Mouse (Mus musculus): ENCODE measurements around the gene Col16a1. TPM values are rescaled to one million over a fixed set of nuclear protein-coding genes. Genes with fewer than 3 reads are reported as not detected.

Gene Col16a1
- polyA plus RNA-seq (2015; fragmentation: Nextera tagmentation; extraction: Ambion mirVana): 26.6 and 37.7 TPM in 2 replicates

GRCm38 (mm10) chr4:130047331-130048202 lies at the start of gene Col16a1:
Gene Col16a1 (plus strand): TSS chr4:130047840.
- H3K4me1 ChIP-seq (ENCODE audit: control insufficient read depth, insufficient read depth, low read length): peaks cover 18% of the 10 kb centered on the region
- H3K27ac ChIP-seq (ENCODE audit: low read length): peak within 1 kb of the TSS; percentile 81
- H3K36me3 ChIP-seq (ENCODE audit: control insufficient read depth, insufficient read depth): no peaks in the 10 kb centered on the region
- peak; percentile 83 for ATAC-seq (replicated peaks; ENCODE audit: extremely low read depth, insufficient read depth, low FRiP score)
- H3K9ac ChIP-seq (ENCODE audit: low read length): peak within 1 kb of the TSS; percentile 82
- H3K4me3 ChIP-seq (ENCODE audit: low read length): peak within 1 kb of the TSS; percentile 58
- no peaks in the 10 kb centered on the region for H3K27me3 ChIP-seq (ENCODE audit: control insufficient read depth, insufficient read depth, low read length)
- 5% methylated on average over 46 of the region's 46 CpGs for WGBS
- no peaks in the 10 kb centered on the region for H3K9me3 ChIP-seq (replicated peaks; ENCODE audit: control insufficient read depth, low read length)
- H3K4me2 ChIP-seq (ENCODE audit: low read depth, low read length): peak within 1 kb of the TSS; percentile 88

- ATAC-seq (replicated peaks; ENCODE audit: extremely low read depth, insufficient read depth, low FRiP score): no peak
- Histone ChIP-seq H3K9ac (ENCODE audit: low read length) (no peak overlapping the region), H3K9me3 (replicated peaks; ENCODE audit: control insufficient read depth, low read length) (no peaks in the 10 kb centered on the region), H3K4me1 (ENCODE audit: control insufficient read depth, insufficient read depth, low read length) (peaks cover 7% of the 10 kb centered on the region), H3K36me3 (ENCODE audit: control insufficient read depth, insufficient read depth) (no peaks in the 10 kb centered on the region), H3K4me3 (ENCODE audit: low read length) (no peak overlapping the region), H3K27me3 (ENCODE audit: control insufficient read depth, insufficient read depth, low read length) (peaks cover 21% of the 10 kb centered on the region), H3K27ac (ENCODE audit: low read length) (no peak overlapping the region), H3K4me2 (ENCODE audit: low read depth, low read length) (no peak overlapping the region)
- 45% methylated on average over 11 of the region's 11 CpGs for WGBS
Measured at GRCm38 (mm10) chr4:129998124-129998523, 49.5 kb upstream of the Col16a1 start.

- Histone ChIP-seq H3K9me3 (replicated peaks; ENCODE audit: control insufficient read depth, low read length) (0 out of 2 replicates have a peak, but pooled peaks cover 3% of the 10 kb centered on the region), H3K4me3 (ENCODE audit: low read length) (no peak overlapping the region), H3K27me3 (ENCODE audit: control insufficient read depth, insufficient read depth, low read length) (peaks cover 18% of the 10 kb centered on the region), H3K36me3 (ENCODE audit: control insufficient read depth, insufficient read depth) (no peaks in the 10 kb centered on the region), H3K4me2 (ENCODE audit: low read depth, low read length) (no peak overlapping the region), H3K27ac (ENCODE audit: low read length) (no peak overlapping the region), H3K4me1 (ENCODE audit: control insufficient read depth, insufficient read depth, low read length) (peaks cover 7% of the 10 kb centered on the region), H3K9ac (ENCODE audit: low read length) (no peak overlapping the region)
- WGBS: 12% methylated on average over 5 of the region's 5 CpGs
- 0 out of 2 replicates have a peak, but pooled peaks have one; percentile 19 for ATAC-seq (replicated peaks; ENCODE audit: extremely low read depth, insufficient read depth, low FRiP score)
Measured at GRCm38 (mm10) chr4:130001710-130002109, 45.9 kb upstream of the Col16a1 start.

GRCm38 (mm10) chr4:130002157-130002556 lies 45.5 kb upstream of the Col16a1 start:
- Histone ChIP-seq H3K4me2 (ENCODE audit: low read depth, low read length) (no peak overlapping the region), H3K4me3 (ENCODE audit: low read length) (no peak overlapping the region), H3K4me1 (ENCODE audit: control insufficient read depth, insufficient read depth, low read length) (peaks cover 7% of the 10 kb centered on the region), H3K36me3 (ENCODE audit: control insufficient read depth, insufficient read depth) (no peaks in the 10 kb centered on the region), H3K27me3 (ENCODE audit: control insufficient read depth, insufficient read depth, low read length) (peaks cover 21% of the 10 kb centered on the region), H3K9me3 (replicated peaks; ENCODE audit: control insufficient read depth, low read length) (0 out of 2 replicates have a peak, but pooled peaks cover 3% of the 10 kb centered on the region), H3K27ac (ENCODE audit: low read length) (no peak overlapping the region), H3K9ac (ENCODE audit: low read length) (no peak overlapping the region)
- 41% methylated on average over 10 of the region's 10 CpGs for WGBS
- ATAC-seq (replicated peaks; ENCODE audit: extremely low read depth, insufficient read depth, low FRiP score): peak; percentile 63; the same call in 1 of the 2 replicates

- Histone ChIP-seq H3K27ac (ENCODE audit: low read length) (no peak overlapping the region), H3K9me3 (replicated peaks; ENCODE audit: control insufficient read depth, low read length) (0 out of 2 replicates have a peak, but pooled peaks cover 3% of the 10 kb centered on the region), H3K36me3 (ENCODE audit: control insufficient read depth, insufficient read depth) (no peaks in the 10 kb centered on the region), H3K4me2 (ENCODE audit: low read depth, low read length) (no peak overlapping the region), H3K27me3 (ENCODE audit: control insufficient read depth, insufficient read depth, low read length) (peaks cover 35% of the 10 kb centered on the region), H3K4me1 (ENCODE audit: control insufficient read depth, insufficient read depth, low read length) (peaks cover 7% of the 10 kb centered on the region), H3K4me3 (ENCODE audit: low read length) (no peak overlapping the region), H3K9ac (ENCODE audit: low read length) (no peak overlapping the region)
- WGBS: 57% methylated on average over 9 of the region's 9 CpGs
- ATAC-seq (replicated peaks; ENCODE audit: extremely low read depth, insufficient read depth, low FRiP score): no peak
Measured at GRCm38 (mm10) chr4:130005593-130005992, 42.0 kb upstream of the Col16a1 start.

- Histone ChIP-seq H3K9me3 (replicated peaks; ENCODE audit: control insufficient read depth, low read length) (0 out of 2 replicates have a peak, but pooled peaks cover 3% of the 10 kb centered on the region), H3K36me3 (ENCODE audit: control insufficient read depth, insufficient read depth) (no peaks in the 10 kb centered on the region), H3K4me1 (ENCODE audit: control insufficient read depth, insufficient read depth, low read length) (peaks cover 6% of the 10 kb centered on the region), H3K27ac (ENCODE audit: low read length) (no peak overlapping the region), H3K4me3 (ENCODE audit: low read length) (peak overlapping the region; percentile 20), H3K9ac (ENCODE audit: low read length) (no peak overlapping the region), H3K27me3 (ENCODE audit: control insufficient read depth, insufficient read depth, low read length) (peaks cover 35% of the 10 kb centered on the region), H3K4me2 (ENCODE audit: low read depth, low read length) (peak overlapping the region; percentile 49)
- ATAC-seq (replicated peaks; ENCODE audit: extremely low read depth, insufficient read depth, low FRiP score): no peak
- WGBS: 11% methylated on average over 25 of the region's 25 CpGs
Measured at GRCm38 (mm10) chr4:130006533-130006932, 41.1 kb upstream of the Col16a1 start.

GRCm38 (mm10) chr4:130009043-130009442 lies 38.6 kb upstream of the Col16a1 start:
- ATAC-seq (replicated peaks; ENCODE audit: extremely low read depth, insufficient read depth, low FRiP score): no peak
- H3K9ac ChIP-seq (ENCODE audit: low read length): no peak overlapping the region
- peaks cover 37% of the 10 kb centered on the region for H3K27me3 ChIP-seq (ENCODE audit: control insufficient read depth, insufficient read depth, low read length)
- H3K9me3 ChIP-seq (replicated peaks; ENCODE audit: control insufficient read depth, low read length): 0 out of 2 replicates have a peak, but pooled peaks cover under 1% of the 10 kb centered on the region
- no peak overlapping the region for H3K4me3 ChIP-seq (ENCODE audit: low read length)
- no peaks in the 10 kb centered on the region for H3K4me1 ChIP-seq (ENCODE audit: control insufficient read depth, insufficient read depth, low read length)
- H3K36me3 ChIP-seq (ENCODE audit: control insufficient read depth, insufficient read depth): no peaks in the 10 kb centered on the region
- H3K27ac ChIP-seq (ENCODE audit: low read length): no peak overlapping the region
- no peak overlapping the region for H3K4me2 ChIP-seq (ENCODE audit: low read depth, low read length)
- WGBS: 73% methylated on average over 14 of the region's 14 CpGs

GRCm38 (mm10) chr4:130010723-130011122 lies 36.9 kb upstream of the Col16a1 start:
- H3K27me3 ChIP-seq (ENCODE audit: control insufficient read depth, insufficient read depth, low read length): peaks cover 39% of the 10 kb centered on the region
- H3K9ac ChIP-seq (ENCODE audit: low read length): no peak overlapping the region
- no peak overlapping the region for H3K4me3 ChIP-seq (ENCODE audit: low read length)
- no peaks in the 10 kb centered on the region for H3K9me3 ChIP-seq (replicated peaks; ENCODE audit: control insufficient read depth, low read length)
- 93% methylated on average over 4 of the region's 4 CpGs for WGBS
- no peak for ATAC-seq (replicated peaks; ENCODE audit: extremely low read depth, insufficient read depth, low FRiP score)
- no peaks in the 10 kb centered on the region for H3K4me1 ChIP-seq (ENCODE audit: control insufficient read depth, insufficient read depth, low read length)
- H3K27ac ChIP-seq (ENCODE audit: low read length): no peak overlapping the region
- H3K36me3 ChIP-seq (ENCODE audit: control insufficient read depth, insufficient read depth): no peaks in the 10 kb centered on the region
- no peak overlapping the region for H3K4me2 ChIP-seq (ENCODE audit: low read depth, low read length)

- Histone ChIP-seq H3K4me1 (ENCODE audit: control insufficient read depth, insufficient read depth, low read length) (no peaks in the 10 kb centered on the region), H3K27me3 (ENCODE audit: control insufficient read depth, insufficient read depth, low read length) (peaks cover 35% of the 10 kb centered on the region), H3K9me3 (replicated peaks; ENCODE audit: control insufficient read depth, low read length) (no peaks in the 10 kb centered on the region), H3K4me3 (ENCODE audit: low read length) (no peak overlapping the region), H3K36me3 (ENCODE audit: control insufficient read depth, insufficient read depth) (no peaks in the 10 kb centered on the region), H3K27ac (ENCODE audit: low read length) (no peak overlapping the region), H3K9ac (ENCODE audit: low read length) (no peak overlapping the region), H3K4me2 (ENCODE audit: low read depth, low read length) (no peak overlapping the region)
- no peak for ATAC-seq (replicated peaks; ENCODE audit: extremely low read depth, insufficient read depth, low FRiP score)
- 74% methylated on average over 6 of the region's 6 CpGs for WGBS
Measured at GRCm38 (mm10) chr4:130012234-130012633, 35.4 kb upstream of the Col16a1 start.
